Mouse (Mus musculus): ENCODE results near the gene Cubn.

Cubn gene

DNA sequence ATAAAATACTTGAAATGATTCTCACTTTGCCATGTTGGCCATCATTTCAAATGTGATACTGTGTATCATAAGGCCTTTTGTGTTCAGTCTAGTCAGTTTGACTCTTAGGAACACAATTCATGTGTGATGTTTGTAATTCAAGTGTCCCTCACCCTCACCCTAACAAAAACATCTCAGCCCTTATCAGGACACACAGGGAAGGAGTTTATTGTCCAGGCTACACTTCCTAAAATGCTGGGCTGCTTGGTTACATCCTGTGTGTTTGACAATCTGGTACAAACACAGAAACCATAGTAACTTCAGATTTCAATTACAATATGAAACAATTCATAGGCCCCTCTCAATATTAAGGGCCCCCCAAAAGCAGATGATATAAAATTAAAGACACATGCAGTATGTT, 83.9 kb downstream of the Cubn start:
- no peak for DNase-seq (ENCODE audit: low spot score in 2 of 2)

DNA sequence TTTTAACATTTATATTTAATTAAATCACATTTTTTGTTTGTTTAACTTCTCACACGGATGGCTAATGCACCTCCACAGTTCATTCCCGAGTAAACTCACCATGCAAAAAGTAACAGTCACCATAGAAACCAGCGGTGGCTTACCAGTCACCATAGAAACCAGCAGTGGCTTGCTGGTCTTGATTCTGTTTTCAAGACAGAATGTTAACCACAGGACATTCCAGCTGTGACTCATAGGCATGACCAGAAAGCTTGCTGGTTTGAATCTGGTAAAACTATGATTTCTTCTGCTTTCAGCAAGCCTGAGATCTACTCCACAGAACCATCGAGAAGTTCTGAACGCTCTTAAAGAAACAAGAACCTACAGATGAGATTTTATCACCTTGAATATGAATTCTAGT, 84.3 kb downstream of the Cubn start:
- no peak for DNase-seq (ENCODE audit: low spot score in 2 of 2)

DNA sequence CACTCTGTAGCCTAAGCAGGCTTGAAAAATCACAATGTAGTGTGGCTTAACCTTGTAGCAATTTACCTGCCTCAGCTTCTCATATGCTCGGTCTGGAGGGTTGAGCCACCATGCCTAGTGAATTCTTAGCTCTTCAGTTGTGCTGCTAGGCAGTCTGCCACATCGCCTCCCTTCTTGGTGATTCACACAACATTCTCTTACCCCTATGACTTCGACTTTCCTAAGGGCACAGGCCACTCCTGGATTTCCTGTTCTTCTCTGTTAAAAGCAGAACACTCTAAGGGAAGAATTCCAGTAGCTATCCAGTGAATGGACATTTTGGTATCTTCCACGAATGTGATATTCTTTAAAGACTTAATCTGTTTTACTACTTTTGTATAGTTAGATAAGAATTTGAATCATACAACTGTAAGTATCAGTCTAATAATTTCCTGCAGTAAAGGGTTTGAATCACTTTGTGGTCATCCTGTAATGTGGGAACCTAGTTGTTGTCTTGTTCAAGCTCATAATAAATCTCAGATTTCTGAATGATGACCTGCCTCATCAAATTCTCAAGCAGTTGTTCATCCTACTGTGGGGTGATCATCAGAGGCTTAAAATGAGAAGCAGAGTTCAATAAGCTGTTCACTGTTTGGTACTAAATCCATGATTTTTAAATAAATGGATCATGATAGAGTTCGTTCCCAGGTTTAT, 86.5 kb downstream of the Cubn start:
- no peak for DNase-seq (ENCODE audit: low spot score in 2 of 2)

DNA sequence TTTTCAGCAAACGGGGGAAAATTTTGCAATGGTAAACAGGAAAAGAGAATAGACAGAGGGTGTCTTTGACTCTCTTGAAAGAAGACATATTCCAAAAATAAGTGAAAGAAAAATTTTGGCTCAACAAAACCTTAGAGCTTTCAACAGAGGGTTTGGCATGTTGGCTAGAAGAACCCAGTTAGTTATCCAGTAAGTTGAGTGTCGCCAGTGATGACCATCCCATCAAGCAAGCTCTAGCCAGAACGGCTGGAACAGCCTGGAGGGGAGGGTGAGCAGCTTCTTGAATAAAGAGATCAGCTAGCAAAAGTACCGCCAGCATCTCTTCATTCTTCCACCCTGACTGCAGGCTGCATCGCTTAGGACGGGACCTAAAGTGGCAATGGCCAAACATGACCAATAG, 90.8 kb downstream of the Cubn start:
- no peak for DNase-seq (ENCODE audit: low spot score in 2 of 2)

DNA sequence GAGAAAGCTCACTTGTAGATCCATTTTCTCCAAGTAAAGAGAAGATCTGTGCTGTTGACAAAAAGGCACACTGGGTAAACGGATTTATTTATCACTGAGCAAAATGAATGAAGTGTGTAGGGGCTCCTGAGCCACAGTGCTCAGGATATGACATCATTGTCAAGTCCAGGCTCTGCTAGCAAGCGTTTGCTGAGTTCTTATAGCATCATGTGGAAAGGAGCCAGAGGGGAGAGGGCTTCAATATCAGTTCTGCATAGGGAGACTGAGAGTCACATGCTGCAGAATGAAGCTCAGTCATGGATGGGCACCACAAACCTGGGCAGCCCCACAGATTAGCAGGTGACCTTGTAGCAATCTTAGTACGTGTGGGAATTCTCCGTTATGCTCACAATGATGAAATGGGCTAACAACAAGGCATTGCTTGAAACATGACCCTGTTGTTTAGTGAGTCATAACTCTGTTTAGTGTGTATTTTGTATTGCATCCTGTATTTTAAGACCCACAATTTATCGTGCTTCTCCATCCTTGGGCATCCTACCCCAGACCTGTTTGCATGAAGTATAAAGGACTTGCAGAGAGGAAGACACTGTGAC, 92.0 kb downstream of the Cubn start:
- no peak for DNase-seq (ENCODE audit: low spot score in 2 of 2)

DNA sequence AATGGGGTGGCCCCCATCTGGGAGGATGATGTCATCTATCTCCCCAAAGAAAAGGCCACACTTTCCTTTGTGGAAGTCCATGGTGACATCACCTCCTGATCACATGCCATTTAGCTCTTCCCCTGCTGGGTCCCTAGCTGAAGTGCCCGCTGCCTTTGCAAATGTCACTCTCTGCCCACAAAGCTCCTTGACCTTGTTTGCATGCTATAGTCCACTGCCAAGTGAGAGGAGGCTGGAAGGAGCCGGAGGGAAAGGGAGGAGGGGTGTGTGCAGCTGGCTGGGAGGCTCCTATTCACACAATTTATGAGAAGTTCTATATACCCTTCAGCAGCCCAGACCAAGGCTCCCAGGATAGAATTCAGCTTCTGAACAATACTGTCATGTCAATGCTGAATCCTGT, 92.7 kb downstream of the Cubn start:
- DNase-seq (ENCODE audit: low spot score in 2 of 2): no peak

DNA sequence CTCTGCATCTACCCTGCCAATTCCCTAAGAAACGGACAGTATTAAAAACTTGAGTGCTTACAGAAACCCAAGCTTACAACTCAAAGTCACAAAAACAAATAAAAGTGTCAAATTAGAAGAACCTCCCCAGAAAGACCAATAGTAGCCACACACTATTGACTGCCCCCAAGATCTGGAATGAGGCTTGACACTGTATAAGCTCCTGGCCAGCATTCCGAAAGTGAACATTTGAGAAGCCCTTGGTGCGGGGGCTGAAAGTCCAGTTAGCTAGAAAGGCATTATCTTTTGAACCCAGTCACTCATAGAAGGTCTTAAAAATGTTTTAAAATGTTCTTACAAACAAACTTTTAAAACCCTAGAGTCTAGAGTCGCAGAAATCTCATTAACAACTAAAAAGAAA, 93.1 kb downstream of the Cubn start:
- no peak for DNase-seq (ENCODE audit: low spot score in 2 of 2)

DNA sequence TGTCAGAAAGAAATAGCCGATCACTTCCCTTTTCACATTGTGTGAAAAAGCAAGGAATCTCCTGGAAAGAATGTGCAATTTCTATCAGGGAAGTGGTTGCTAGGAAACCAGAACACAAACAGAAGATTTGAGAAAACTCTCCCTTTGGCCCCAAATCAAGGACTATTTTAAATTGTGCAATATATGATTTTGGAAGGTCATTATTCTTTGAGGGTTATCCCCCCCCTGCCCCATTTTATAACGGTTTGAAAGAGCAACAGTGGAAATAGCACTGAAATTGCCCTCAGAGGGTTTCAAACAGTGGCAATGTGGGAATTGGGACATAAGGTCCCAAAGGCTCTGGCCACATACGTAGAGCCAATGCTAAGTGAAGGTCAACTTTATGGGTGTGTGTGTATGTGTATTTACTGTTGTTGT, 95.5 kb downstream of the Cubn start:
- DNase-seq (ENCODE audit: low spot score in 2 of 2): no peak

DNA sequence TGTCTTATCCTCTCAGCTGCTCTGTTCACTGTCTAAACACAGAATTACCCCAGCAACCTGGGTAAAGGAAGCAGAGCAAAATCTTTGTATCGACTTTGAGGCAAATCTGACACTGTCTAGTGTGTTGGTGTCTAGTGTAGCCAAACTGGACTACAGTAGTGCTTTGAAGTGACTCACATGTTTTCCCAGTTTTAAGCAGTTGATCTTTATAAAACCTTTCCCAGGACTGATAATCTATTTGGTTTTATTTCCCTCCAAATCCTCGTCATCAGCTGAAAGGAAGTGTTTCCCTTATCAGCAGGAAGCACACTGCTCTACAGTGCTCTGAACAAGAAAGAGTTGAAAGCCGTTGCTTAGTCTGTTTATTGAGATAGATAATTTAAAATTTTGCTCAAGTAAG, 100.6 kb downstream of the Cubn start:
- no peak for DNase-seq (ENCODE audit: low spot score in 2 of 2)

DNA sequence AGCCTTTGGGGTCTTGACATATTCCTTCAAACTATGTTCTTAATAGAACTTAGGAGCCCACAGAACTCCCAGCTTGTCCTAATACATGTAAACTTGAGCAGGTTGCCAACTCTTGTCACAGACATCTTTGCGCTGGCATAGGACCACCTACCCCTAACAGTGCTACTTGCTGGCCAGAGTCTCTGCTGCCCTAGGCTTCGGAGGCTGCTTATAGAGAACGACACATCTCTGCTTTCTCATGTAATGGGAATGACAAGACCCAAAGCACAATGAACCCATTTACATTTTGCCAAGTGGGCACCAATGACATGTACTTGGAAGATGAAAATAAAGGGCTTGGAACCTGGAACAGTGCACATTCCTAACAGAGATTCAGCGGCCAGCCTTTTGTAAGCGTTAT, 105.0 kb downstream of the Cubn start:
- DNase-seq (ENCODE audit: low spot score in 2 of 2): no peak

DNA sequence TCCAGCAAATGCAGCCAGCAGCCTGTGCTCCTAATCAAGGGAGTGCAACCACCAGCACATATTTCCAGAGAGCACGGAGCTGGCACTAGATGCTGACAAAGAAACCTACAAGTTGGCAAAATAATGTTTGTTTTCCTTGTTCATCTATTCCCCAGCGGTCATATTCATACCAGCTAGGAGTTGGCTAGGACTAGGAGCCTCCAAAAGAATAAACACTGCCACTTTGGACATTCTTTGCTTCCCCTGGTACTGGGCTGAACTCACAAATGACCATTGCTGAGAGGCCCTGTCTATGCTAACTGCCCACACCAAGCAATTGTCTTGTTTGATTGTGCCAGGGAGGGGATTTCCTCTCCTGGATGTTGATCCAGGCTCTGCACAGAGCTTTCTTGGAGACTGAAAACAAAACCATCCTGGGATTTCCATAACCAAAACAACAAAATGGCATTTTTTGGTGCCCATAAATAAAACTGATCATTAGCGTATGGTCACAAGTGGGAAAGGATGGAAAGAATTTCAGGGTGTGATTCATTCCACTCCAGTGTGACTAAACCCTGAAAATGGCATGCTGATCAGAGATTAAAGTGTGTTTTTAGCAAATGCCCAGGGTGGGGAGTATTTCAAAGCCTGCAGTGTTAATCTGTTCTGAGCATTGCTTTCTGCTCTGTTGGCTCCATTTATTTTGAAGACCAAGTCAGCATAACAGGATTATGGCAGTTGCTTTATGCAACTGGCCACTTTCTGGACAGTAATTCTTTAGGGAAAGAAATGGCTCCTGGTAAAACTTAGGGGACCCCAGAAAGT, 105.9 kb downstream of the Cubn start:
- DNase-seq (ENCODE audit: low spot score in 2 of 2): no peak

DNA sequence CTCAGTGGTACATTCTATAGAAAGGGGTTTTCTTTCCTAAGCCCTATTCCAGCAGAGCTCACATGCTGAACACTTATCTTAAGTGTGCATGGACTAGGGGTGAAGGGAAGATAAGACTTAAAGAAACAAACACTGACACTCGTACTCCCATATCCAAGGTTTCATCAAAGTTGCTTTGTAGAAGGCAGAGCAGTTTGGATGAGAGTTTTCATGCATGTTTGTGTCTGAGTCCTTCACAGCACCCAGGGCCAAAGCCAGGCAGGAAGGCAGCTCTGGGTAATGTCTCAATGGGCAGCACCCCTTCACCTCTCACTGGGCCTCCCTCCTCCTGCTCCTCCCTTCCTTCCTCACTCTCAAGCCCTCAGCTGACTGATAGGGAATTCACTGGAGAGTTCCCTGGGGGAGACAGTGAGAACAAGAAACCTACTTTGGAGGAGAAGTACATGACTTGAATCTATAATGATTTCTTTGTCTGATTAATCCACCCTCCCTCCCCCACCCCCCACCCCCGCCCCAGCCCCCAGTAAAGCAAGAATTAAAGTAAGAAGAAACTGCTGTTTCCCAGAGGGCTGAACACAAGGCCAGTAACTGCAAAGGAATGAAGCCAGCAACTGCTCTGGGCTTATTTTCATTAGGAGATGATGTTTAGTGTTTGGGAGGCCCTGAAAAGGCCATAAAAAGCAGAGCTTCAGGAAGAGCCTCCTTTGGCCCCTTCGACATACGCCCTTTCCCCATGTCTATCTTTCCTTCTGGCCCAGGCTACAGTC, 106.7 kb downstream of the Cubn start:
- no peak for DNase-seq (ENCODE audit: low spot score in 2 of 2)

DNA sequence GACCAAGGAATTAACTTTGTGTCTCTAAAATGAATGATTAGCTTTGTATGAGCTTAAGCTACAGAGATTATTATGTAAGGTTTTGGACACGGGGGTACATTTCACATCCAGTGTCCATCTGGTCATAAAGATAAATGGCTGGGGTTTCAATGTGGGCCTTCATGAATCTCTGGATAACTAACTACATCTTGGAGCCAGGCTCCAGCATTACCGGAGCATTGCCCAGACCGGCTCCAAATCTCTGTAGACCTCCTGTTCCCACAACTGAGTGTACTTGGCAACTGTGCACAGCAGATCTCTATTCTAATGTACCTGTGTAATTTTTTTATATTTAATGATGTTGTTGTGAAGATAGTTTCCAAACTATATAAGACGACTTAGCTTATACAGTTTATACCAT, 115.4 kb downstream of the Cubn start:
- no peak for DNase-seq (ENCODE audit: low spot score in 2 of 2)

DNA sequence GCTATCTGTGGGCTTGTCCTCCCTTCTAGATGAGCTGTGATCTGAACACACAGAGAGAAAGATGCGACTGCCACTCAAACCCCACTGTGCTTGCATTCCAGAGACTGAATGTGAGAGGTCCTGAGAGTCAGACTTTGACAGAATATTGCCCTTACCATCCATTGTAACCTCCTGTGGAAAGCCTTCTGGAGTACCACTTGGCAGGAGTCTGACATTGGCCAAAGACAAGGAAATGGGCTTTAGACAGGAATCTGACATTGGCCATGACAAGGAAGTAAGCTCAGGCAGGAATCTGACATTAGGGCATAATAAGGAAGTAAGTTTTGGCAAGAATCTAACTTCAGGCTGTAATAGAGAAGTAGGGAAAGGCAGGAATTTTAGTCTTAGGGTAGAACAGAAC, 118.3 kb downstream of the Cubn start:
- DNase-seq (ENCODE audit: low spot score in 2 of 2): no peak

DNA sequence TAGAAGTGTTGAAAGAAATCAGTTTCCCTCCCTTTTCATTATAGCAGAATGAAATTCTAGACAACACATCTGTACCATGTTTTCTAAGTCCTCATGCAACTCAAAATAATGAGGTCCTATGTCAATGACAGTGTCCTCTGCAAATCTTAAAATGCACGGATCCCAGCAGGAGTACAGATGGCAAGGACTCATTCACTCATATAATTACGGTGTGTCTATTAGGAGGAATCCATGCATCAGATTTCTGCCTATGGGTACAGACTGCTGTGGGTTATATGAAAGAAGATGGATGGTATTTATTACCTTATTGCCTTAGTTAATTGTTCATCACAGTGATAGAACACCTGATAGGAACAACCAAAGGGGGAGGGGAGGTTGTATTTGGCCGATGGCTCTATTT, 118.8 kb downstream of the Cubn start:
- no peak for DNase-seq (ENCODE audit: low spot score in 2 of 2)

DNA sequence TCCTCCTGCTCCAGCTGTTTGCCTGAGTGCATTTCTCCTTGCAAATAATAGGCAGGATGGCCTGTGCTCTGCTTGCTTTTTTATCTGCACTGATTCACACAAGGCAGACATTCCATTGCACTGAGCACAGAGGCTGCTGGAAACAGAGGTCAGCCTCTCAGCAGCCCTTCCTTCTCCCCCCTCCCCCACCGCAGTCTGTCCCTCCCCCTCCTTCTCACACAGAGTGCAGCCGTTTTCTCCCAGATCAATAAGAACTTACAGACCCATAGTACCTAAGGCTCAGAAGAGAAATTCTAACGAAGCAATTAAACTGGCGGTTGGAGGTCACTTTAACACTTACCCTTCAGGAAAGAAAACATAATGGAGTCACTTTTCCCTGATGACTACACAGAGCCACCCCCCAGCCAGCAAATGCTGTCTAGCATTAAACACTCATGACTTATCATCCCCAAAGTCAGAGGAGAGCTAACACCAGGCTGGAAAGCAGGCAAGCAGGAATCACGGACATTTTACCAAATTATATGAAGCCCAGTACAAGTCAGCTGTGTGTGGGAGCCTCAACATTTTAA, 119.3 kb downstream of the Cubn start:
- DNase-seq (ENCODE audit: low spot score in 2 of 2): no peak

DNA sequence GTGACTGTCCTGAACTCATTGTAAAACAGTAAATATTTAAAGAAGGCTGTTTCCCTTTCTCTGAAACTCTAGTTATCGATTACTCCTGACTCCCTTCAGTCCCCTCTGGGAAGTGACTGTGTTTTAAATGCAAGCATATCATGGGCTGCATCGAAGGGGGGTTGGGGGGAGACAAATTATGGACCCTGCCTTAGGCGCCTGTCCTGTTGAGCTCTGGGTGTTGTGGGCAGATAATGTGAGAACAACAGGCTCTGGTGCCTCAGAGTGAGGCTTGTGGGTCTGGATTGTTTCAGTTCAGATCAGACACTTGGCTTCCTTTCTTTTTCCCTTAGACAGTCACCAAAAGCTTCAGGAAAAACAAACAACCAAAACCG, 119.8 kb downstream of the Cubn start:
- no peak for DNase-seq (ENCODE audit: low spot score in 2 of 2)

DNA sequence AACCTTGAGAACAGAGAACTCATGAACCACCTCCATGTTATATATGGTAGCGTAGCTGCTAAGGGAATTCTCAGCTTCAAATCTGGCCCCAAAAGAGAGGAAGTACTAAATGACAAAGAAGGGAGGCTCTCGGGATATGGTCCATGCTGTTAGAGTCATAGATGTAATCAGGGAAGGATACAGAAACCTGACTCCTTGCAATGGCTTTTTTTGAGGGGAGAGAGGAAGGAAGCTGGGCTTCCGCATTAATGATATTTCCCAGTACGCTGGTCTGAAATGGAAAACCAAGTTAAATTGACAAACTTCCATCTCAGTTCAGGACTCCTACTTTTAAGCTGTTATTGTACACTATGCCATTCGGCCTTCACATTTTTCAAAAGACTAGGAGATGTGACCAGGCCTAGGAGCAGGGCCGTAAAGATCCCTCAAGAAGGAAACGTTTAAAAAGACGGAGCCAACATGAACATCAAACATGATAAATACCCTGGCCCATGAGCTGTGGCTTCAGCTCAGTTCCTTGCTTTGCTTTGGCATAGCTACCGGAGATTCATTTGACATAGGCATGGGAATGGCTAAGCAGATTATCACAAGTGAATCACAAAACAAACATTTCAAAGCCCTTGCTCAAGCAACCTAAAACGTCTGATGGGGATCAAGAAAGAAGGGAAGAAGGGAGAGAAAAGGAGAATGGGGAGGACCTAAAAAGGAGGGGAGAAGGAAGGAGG, 120.4 kb downstream of the Cubn start:
- DNase-seq (ENCODE audit: low spot score in 2 of 2): no peak

DNA sequence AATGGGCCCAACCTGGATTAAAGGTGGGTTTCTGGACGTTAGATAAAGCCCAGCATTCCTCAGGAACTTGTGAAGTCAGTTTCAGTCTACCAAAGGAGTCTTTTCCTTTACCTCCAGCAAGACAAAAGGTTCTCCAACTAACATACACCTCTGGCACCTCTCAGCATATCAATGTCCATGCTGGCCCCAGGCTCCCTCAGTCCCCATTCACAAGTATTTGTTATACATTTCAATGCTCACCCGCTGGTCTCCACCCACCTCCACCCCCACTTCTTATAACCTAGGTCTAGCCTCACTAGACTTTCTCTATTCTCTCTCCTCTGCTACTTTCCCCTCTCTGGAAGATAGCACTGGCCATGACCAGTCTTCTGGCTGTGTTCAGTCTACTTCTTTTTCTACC, 121.1 kb downstream of the Cubn start:
- DNase-seq (ENCODE audit: low spot score in 2 of 2): no peak

DNA sequence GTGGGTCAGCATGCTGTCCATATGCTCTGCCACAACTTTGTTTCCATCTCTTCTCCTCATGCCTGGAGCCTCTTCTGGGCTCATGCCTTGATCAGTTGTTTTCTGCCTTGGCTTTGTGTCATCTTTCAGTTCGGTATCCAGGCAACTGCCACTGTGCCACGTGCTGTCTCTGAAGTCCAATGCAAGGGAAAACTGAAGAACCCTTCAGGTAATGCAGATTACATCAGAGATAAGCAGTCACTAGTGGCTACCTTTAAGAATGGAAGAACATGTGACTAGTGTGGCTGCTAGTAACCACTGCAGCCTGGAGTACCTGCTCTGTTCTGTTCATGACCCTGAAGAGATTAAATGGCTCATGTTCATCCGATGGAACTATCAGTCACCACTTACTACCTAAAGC, 123.1 kb downstream of the Cubn start:
- no peak for DNase-seq (ENCODE audit: low spot score in 2 of 2)

DNA sequence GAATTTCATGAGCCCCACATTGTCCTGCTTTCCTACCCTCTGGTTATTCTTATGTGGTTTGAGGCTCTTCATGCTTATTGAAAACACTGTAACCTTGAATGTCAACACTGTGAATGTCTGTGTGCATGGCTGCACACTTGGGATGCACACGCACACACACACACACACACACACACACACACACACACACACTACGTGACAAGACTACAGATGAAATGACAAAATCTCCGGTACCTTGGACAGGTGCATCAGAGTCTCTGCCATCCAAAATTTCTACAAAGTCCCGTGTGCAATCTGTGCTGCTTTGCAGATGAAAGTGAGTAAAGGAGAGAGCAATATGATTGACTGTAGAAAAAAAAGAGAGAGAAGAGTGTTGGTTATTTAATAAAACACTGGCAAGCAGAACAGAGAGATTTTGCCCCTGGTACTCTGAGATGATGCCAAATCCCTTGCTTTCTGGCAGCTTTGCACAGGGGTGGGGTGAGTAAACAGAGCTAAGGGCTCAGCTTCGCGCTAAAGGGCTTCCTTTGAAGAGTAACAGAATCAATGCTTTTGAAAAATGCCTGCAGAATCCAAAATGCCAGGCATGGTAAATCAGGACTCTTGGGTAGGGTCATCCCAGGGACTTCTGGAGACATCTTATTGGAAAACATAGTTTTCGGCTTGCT, 133.6 kb downstream of the Cubn start:
- DNase-seq (ENCODE audit: low spot score in 2 of 2): no peak
